Mouse (Mus musculus): ENCODE results near the gene 1600015I10Rik.

DNA sequence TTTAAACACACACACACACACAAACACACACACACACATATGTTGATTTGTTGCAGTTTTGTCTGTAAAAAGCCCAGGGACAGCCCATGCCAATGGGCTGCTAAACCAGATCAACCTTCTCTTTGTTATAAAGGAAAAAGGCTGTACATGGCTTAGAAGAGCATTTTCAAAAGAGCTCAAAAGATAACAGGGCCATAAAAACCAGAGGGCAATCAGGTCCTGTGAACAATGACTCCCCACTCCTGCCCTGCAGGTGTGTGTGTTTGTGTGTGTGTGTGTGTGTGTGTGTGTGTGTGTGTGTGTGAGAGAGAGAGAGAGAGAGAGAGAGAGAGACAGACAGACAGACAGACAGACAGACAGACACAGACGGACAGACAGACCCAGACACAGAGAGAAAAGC lies 20.5 kb upstream of the 1600015I10Rik start:
- TF ChIP-seq GATA1 (IDR thresholded peaks at IDR 0.05; ENCODE audit: low read length) (no peak), TAL1 (IDR thresholded peaks at IDR 0.05; ENCODE audit: low read length) (no peak)

All from erythroblast, embryonic 14.5 days (primary cell).